Mouse (Mus musculus) erythroid progenitor cell, adult 5-6 weeks (primary cell): ENCODE results near the gene Mettl3. TPM values are rescaled to one million over a fixed set of nuclear protein-coding genes. Genes with fewer than 3 reads are reported as not detected.
A peak's percentile ranks its signal among the peaks of the same experiment; 100 is the strongest.
"Not testable (repeated sequence)": the region's sequence is repeated elsewhere in the genome, so short reads cannot be mapped to it uniquely, and the experiment has no call there.

Experiments used
- ATAC-seq: replicated peaks from 2 replicates; pipeline ENCODE4 v1.8.0; 2016; ENCODE audit warnings: moderate number of reproducible peaks, mild to moderate bottlenecking, moderate TSS enrichment, inconsistent platforms; ENCODE audit not compliant: poor library complexity, low FRiP score, severe bottlenecking
- total RNA-seq, 2 experiments: library from RNA; stranded (forward) in 1 of 2; stranded (reverse) in 1 of 2; fragments of 150-400 nt in 1 of 2; fragments of 186-747, 209-891 nt in 1 of 2; gene quantifications; 2 replicates each; pipeline versions ENCODE4 v1.2.3 to v1.2.4; 2015 to 2017; ENCODE audit warnings: low replicate concordance in 2 of 2

Mettl3 gene
- total RNA-seq, 2 experiments from 2014 or later = 12.2 to 38.7 TPM

DNA sequence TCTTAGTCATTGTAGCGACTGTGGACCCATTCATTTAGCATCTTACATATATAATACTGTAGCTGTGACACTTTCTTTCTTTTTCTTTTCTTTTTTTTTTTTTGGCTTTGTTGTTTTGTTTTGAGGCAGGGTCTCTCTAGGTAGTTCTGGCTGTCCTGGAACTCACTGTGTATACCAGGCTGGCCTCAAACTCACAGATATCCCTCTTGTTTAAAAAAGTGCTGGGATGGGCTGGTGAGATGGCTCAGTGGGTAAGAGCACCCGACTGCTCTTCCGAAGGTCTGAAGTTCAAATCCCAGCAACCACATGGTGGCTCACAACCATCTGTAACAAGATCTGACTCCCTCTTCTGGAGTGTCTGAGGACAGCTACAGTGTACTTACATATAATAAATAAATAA lies 1.4 kb downstream of the Mettl3 start:
- ATAC-seq = not testable (repeated sequence)

DNA sequence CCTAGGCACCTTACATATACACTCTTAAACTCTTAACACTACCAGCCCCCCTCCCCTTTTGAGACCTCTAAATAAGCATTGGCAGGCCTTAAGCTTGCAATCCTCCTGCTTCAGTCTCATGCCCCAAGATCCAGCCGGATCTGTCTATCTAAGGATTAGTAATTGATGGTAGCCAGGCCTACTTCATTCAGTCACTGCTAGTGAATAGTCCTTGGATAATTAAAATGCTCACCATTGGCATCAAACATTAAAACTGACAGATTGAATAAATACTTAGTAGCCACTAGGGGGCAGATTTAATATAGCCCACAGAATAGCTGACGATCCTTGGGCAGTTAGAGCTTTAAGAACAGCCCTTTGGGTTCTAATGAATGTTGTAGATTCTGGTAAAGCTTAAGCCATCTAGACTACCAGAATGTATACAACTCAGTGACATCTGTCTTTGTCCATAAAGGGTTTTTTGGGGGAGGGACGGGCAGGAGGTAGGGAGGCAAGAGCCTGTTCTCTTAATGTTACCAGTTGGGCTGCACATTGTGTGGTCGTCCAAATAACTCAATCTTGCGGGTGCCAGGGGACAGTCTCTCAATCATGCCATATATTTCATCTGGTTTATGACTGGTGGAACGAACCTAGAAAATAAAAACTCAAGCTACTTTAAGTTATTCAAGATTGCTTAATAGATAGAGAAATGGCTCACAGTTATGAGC lies 9.2 kb downstream of the Mettl3 start:
- peak; percentile 76 for ATAC-seq

DNA sequence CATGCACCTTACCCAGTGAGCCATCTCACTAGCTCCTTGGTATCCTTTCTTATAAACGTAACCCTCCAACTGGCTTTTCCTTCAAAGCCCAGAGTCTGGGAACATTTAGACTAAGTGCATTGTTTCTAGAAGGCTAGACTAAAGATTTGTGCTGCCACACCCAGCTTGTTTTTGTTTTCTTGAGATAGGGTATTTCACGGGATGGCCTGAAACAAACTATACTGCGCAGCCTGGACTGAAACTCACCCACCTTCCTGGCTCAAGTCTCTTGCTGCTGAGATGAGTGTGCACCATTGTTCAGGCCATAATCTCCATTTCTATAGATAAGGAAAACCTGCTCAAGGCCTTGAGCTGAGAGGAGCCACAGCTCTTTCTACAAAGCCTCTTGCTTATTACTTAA lies 20.7 kb downstream of the Mettl3 start:
- ATAC-seq = no peak

DNA sequence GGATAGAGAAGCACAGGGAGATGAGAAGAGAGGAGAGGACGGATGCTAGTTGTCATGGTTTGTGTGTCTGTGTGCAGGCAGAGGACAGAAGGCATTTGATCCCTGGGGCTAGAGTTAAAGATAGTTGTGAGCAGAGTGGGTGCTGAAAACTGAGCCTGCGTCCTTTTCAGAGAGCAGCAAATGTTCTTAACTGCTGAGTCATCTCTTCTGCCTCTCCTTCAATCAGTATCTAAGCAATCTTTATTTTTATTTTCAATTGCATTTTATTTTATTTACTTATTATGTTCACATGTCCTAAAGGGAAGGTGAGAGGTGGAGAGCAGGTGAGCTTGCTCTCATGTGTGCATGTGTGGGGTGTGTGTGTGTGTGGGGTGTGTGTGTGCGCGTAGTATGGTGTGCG lies 21.3 kb downstream of the Mettl3 start:
- ATAC-seq = no peak

DNA sequence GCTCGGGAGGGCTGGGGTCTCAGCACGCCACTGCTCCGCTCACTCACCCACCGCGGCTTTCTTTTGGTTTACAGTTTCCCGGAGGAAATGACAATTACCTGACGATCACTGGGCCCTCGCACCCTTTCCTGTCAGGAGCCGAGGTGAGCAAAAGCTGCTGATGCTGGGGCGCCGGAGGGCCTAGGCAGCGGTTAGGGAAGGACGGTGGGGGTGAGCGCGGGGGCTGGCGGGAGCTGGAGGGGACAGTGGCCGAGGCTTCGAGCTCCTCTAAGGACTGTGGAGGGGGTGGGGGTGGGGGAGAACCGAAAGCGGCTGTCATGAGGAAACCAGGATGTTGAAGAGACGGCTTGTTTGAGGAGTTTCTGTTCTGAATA lies 25.2 kb downstream of the Mettl3 start:
- ATAC-seq = peak; percentile 32

DNA sequence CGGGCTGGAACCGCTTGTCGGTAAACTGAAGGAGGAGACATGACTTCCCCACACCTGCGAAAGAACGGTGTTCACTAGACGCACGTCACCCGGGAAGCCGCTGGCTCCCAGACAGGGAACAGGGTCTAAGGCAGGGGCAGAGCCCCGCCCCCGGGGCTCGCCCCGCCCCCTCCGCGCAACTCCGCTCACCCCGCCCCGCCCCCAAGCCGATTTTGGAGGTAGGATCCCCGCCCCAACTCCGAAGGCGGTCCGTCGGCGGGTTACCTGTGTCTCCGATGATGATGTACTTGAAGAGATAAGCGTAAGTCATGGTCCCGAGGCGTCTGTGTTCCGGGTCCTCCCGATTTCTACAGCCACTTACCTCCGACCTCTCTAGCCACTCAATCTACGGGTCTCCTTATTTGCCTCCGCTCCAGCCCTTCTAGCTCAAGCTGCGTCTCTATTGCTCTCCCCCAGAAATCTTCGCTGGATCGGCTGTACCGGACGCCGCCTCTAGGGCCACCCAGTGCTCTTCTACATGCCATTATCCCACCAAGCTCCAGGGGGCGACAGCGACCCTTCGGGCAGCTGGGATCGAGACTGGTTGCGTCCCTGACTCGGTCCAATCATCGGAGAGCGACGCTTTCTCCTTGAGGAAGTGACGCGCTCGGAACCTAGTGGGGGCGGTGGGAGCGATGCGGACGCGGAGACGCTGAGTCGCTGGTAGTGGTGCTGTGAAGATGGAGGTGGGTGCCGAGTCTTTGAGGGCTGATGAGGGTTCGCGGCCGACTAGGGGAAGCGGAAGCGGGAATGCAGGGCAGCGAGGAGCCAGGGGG lies 25.8 kb downstream of the Mettl3 start, which contains the start of the genes Tox4 and Rab2b:
Tox4 (plus strand) TSS at position 215 of the 815 bp plus-strand sequence.
Rab2b (minus strand) TSS at position 614 of the 815 bp plus-strand sequence.
- ATAC-seq = peak; percentile 96

DNA sequence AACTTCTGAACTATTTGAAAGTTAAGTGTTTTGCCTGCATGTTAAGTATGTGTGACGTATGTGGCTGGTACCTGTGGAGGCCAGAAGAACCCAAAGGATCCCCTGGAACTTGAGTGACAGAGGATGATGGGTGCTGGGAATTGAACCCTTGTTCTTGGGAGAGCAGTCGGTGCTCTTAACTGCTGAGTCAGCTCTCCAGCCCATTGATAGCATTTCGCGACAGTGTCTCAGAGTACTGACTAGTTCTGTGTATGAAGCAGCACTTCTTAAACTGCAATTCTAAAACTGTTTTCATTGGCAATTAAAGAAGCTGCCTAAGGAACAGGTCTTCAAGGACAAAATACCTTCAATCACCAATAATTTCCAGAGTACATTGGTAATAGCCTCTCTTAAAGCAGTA lies 27.7 kb downstream of the Mettl3 start:
- ATAC-seq = no peak

DNA sequence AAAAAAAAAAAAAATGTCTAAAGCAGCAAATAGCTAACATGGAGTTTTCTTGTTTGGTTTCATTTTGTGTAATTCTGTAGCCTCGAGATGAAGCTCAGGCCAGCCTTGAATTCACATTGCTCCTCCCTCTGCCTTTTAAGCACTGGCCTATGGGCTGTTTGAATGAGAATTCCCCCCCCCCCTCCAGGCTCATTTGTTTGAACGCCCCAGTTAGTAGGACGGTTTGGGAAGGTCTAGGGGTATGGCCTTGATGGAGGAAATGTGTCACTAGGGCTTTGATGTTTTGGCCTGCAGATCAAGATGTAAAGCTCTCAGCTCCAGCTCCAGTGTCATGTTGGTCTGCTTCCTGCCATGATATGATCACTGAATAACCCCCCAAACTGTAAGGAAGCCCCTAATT lies 32.1 kb downstream of the Mettl3 start:
- ATAC-seq = no peak

DNA sequence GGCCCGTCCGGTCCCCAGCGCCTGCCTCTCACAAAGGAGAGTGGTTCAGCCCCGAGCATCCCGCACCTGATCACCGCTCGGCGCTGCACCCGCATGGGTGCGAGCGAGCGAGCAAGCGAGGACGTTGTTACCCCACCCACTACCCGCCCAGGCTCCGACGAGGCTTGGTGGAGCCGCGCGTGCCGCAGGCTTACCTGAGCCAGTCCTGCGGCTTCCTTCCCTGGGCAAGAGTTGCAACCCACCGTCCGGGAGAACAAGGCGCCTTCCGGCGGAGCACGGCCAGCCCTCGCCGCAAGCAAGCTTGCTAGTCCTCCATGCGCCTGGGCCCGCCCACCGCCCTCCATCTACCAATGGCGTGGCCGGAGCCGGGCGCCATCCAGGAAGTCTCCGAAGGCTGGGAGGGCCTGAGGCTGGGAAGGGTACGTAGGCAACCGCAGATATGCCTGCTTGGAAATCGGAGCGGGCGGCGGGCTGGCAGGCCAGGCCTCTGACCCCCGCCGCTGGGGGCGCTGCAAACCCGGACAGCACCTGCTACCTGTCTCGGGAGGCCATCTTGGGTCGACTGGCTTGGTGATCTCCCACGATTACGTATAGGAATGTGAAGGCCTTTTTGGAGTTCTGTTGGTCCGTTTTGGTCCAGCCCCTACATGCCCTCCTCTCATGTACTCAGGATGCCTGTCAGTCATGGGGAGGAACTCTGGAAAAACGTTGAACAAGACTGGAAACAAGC lies 47.3 kb downstream of the Mettl3 start, which contains the start of gene Chd8:
Chd8 (minus strand) TSS at position 297 of the 730 bp plus-strand sequence.
- peak; percentile 99 for ATAC-seq

DNA sequence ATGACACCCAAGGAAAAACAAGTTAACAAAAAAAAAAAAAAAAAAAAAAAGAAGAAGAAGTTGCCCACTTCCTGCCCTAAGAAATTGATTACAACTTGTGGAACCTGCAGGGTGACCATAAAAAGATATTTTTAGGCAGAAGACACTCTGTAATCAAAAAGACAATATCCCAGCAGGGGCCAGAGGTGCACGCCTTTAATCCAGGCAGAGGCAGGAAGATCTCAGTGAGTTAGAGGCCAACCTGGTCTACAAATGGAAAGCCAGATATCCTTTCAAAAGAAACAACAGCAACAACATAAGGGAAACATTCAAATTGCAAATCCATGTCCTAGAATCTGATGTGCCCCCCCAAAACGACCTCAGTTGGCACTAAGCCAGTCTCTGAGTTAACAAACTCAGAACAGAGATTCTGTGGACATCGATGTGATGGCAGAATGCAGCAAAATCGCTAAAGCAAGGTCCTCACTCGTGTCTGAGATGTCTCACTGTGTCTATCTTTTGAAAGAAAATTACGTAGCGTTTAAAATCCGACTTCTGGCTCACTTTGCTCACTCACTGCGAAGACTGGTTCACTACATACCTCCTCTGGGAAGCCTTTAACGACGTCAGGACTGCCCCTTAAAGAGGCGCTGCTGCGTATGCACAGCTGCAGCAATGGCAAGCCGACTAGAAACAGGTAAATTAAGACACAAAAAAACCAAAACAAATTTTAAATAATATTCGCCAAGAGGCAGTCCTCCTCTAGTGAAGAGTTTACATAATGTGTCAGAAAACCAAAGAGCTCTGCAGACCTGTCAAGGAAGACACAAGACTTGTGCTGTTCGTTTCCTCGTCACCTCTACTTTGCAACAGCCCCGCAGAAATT lies 48.4 kb downstream of the Mettl3 start:
- ATAC-seq = no peak

DNA sequence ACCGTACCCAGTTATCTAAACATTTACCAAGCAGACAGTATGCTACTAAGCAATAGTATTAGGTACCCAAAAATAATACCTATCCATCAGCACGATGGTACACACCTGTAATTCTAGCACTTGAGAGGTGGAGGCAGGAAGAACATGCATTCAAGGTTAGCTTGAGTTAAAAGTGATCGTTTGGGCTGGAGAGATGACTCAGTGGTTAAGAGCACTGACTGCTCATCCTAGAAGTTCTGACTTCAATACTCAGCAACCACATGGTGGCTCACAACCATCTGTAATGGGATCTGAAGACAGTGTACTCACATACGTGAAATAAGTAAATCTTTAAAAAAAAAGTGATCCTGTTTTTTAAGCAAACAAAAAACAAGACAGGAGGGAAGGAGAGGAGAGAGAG lies 58.8 kb downstream of the Mettl3 start:
- no peak for ATAC-seq

Other genes with a start within 250 kb of the Mettl3 start
- gene Hnrnpc, start 201.1 kb downstream of the Mettl3 start, total RNA-seq (2015; ENCODE audit: low replicate concordance) = 211 and 286 TPM in 2 replicates
- 222 and 316 TPM in 2 replicates for gene Hnrnpc, start 201.1 kb downstream of the Mettl3 start, total RNA-seq (2017; ENCODE audit: low replicate concordance)
- 0.36 and 10.1 TPM in 2 replicates for gene Rpgrip1, start 194.4 kb downstream of the Mettl3 start, total RNA-seq (2015; ENCODE audit: low replicate concordance)
- 1.3 and 9.9 TPM in 2 replicates for gene Rpgrip1, start 194.4 kb downstream of the Mettl3 start, total RNA-seq (2017; ENCODE audit: low replicate concordance)
- 84.0 and 91.8 TPM in 2 replicates for gene Supt16, start 107.7 kb downstream of the Mettl3 start, total RNA-seq (2015; ENCODE audit: low replicate concordance)
- 174 and 231 TPM in 2 replicates for gene Supt16, start 107.7 kb downstream of the Mettl3 start, total RNA-seq (2017; ENCODE audit: low replicate concordance)
- 53.0 and 95.2 TPM in 2 replicates for gene Chd8, start 47.3 kb downstream of the Mettl3 start, total RNA-seq (2015; ENCODE audit: low replicate concordance)
- gene Chd8, start 47.3 kb downstream of the Mettl3 start, total RNA-seq (2017; ENCODE audit: low replicate concordance) = 69.4 and 84.6 TPM in 2 replicates
- 14.7 and 27.0 TPM in 2 replicates for gene Tox4, start 26.0 kb downstream of the Mettl3 start, total RNA-seq (2015; ENCODE audit: low replicate concordance)
- gene Tox4, start 26.0 kb downstream of the Mettl3 start, total RNA-seq (2017; ENCODE audit: low replicate concordance) = 20.1 and 20.3 TPM in 2 replicates
- gene Rab2b, start 25.6 kb downstream of the Mettl3 start, total RNA-seq (2015; ENCODE audit: low replicate concordance) = 5.4 and 6.3 TPM in 2 replicates
- gene Rab2b, start 25.6 kb downstream of the Mettl3 start, total RNA-seq (2017; ENCODE audit: low replicate concordance) = 2.7 and 9.2 TPM in 2 replicates
- 1.1 TPM in 1 of 2 replicates, not detected in the other for gene Sall2, start 23.6 kb upstream of the Mettl3 start, total RNA-seq (2015; ENCODE audit: low replicate concordance)
- 0.13 and 0.30 TPM in 2 replicates for gene Sall2, start 23.6 kb upstream of the Mettl3 start, total RNA-seq (2017; ENCODE audit: low replicate concordance)
- gene Olfr1513, start 51.3 kb upstream of the Mettl3 start, total RNA-seq (2015; ENCODE audit: low replicate concordance) = not detected in 2 replicates
- not detected in 2 replicates for gene Olfr1513, start 51.3 kb upstream of the Mettl3 start, total RNA-seq (2017; ENCODE audit: low replicate concordance)
- not detected in 2 replicates for gene Olfr1512, start 74.0 kb upstream of the Mettl3 start, total RNA-seq (2015; ENCODE audit: low replicate concordance)
- gene Olfr1512, start 74.0 kb upstream of the Mettl3 start, total RNA-seq (2017; ENCODE audit: low replicate concordance) = not detected in 2 replicates
- gene Olfr1511, start 92.3 kb upstream of the Mettl3 start, total RNA-seq (2015; ENCODE audit: low replicate concordance) = not detected in 2 replicates
- gene Olfr1511, start 92.3 kb upstream of the Mettl3 start, total RNA-seq (2017; ENCODE audit: low replicate concordance) = not detected in 2 replicates
- not detected in 2 replicates for gene Olfr1510, start 109.2 kb upstream of the Mettl3 start, total RNA-seq (2015; ENCODE audit: low replicate concordance)
- gene Olfr1510, start 109.2 kb upstream of the Mettl3 start, total RNA-seq (2017; ENCODE audit: low replicate concordance) = not detected in 2 replicates
- not detected in 2 replicates for gene Olfr1509, start 137.9 kb upstream of the Mettl3 start, total RNA-seq (2015; ENCODE audit: low replicate concordance)
- gene Olfr1509, start 137.9 kb upstream of the Mettl3 start, total RNA-seq (2017; ENCODE audit: low replicate concordance) = not detected in 2 replicates
- gene Olfr1508, start 162.4 kb upstream of the Mettl3 start, total RNA-seq (2015; ENCODE audit: low replicate concordance) = not detected in 2 replicates
- gene Olfr1508, start 162.4 kb upstream of the Mettl3 start, total RNA-seq (2017; ENCODE audit: low replicate concordance) = not detected in 2 replicates
- gene Olfr1507, start 190.6 kb upstream of the Mettl3 start, total RNA-seq (2015; ENCODE audit: low replicate concordance) = not detected in 2 replicates
- gene Olfr1507, start 190.6 kb upstream of the Mettl3 start, total RNA-seq (2017; ENCODE audit: low replicate concordance) = not detected in 2 replicates